Mouse (Mus musculus): ENCODE results near the gene Hnrnpu. TPM values are rescaled to one million over a fixed set of nuclear protein-coding genes. Genes with fewer than 3 reads are reported as not detected.
A peak's percentile ranks its signal among the peaks of the same experiment; 100 is the strongest.

Hnrnpu gene
- polyA plus RNA-seq, 1 experiment from 2014 or later = 313 TPM

GRCm38 (mm10) chr1:178319295-178320037 lies 18.1 kb downstream of the Hnrnpu start:
- ATAC-seq (ENCODE audit: low FRiP score) = peak; percentile 7; the same call in 1 of the 2 replicates
- Histone ChIP-seq H3K27ac (peak overlapping the region; percentile 100), H3K4me3 (replicated peaks; ENCODE audit: low read length) (peak overlapping the region; percentile 70), H3K4me1 (replicated peaks; ENCODE audit: control insufficient read depth, insufficient read depth, low read length) (peaks cover 34% of the 10 kb centered on the region), H3K9ac (peak overlapping the region; percentile 82), H3K36me3 (replicated peaks; ENCODE audit: control insufficient read depth, insufficient read depth) (peaks cover 36% of the 10 kb centered on the region), H3K4me2 (replicated peaks) (peak overlapping the region; percentile 97), H3K9me3 (ENCODE audit: control insufficient read depth, low read length) (no peaks in the 10 kb centered on the region), H3K27me3 (ENCODE audit: control insufficient read depth, insufficient read depth, low read length) (no peaks in the 10 kb centered on the region)
- DNase-seq (ENCODE audit: low spot score) = peak; percentile 56
- under 1% methylated on average over 12 of the region's 12 CpGs for WGBS

- ATAC-seq (ENCODE audit: low FRiP score) = peak; percentile 95
- H3K9ac ChIP-seq = peak within 1 kb of the TSS; percentile 82
These were observed 19.0 kb downstream of the Hnrnpu start, which contains the start of gene Cox20 for GRCm38 (mm10) chr1:178318389-178319184. Gene Cox20, plus strand, starts transcription at chr1:178319130.

GRCm38 (mm10) chr1:178318002-178318388 lies 19.6 kb downstream of the Hnrnpu start:
- WGBS = under 1% methylated on average over 17 of the region's 17 CpGs
- peak; percentile 84 for DNase-seq (ENCODE audit: low spot score)
- no peaks in the 10 kb centered on the region for H3K9me3 ChIP-seq (ENCODE audit: control insufficient read depth, low read length)
- peak; percentile 73 for ATAC-seq (ENCODE audit: low FRiP score)
- peak overlapping the region; percentile 97 for H3K4me2 ChIP-seq (replicated peaks)
- H3K36me3 ChIP-seq (replicated peaks; ENCODE audit: control insufficient read depth, insufficient read depth) = peaks cover 24% of the 10 kb centered on the region
- H3K4me3 ChIP-seq (replicated peaks; ENCODE audit: low read length) = peak overlapping the region; percentile 70
- peak overlapping the region; percentile 82 for H3K9ac ChIP-seq
- peak overlapping the region; percentile 100 for H3K27ac ChIP-seq
- peaks cover 34% of the 10 kb centered on the region for H3K4me1 ChIP-seq (replicated peaks; ENCODE audit: control insufficient read depth, insufficient read depth, low read length)
- no peaks in the 10 kb centered on the region for H3K27me3 ChIP-seq (ENCODE audit: control insufficient read depth, insufficient read depth, low read length)

More at GRCm38 (mm10) chr1:178318389-178319184, 19.0 kb downstream of the Hnrnpu start, which contains the start of gene Cox20:
- peak within 1 kb of the TSS; percentile 97 for H3K4me2 ChIP-seq (replicated peaks)
- peaks cover 30% of the 10 kb centered on the region for H3K36me3 ChIP-seq (replicated peaks; ENCODE audit: control insufficient read depth, insufficient read depth)
- WGBS = under 1% methylated on average over 83 of the region's 83 CpGs
- H3K4me1 ChIP-seq (replicated peaks; ENCODE audit: control insufficient read depth, insufficient read depth, low read length) = peaks cover 34% of the 10 kb centered on the region
- no peaks in the 10 kb centered on the region for H3K27me3 ChIP-seq (ENCODE audit: control insufficient read depth, insufficient read depth, low read length)
- H3K9me3 ChIP-seq (ENCODE audit: control insufficient read depth, low read length) = no peaks in the 10 kb centered on the region
- peak; percentile 96 for DNase-seq (ENCODE audit: low spot score)
- H3K4me3 ChIP-seq (replicated peaks; ENCODE audit: low read length) = peak within 1 kb of the TSS; percentile 70
- H3K27ac ChIP-seq = peak within 1 kb of the TSS; percentile 100

- Histone ChIP-seq H3K4me1 (replicated peaks; ENCODE audit: control insufficient read depth, insufficient read depth, low read length) (peaks cover 34% of the 10 kb centered on the region), H3K4me3 (replicated peaks; ENCODE audit: low read length) (peak overlapping the region; percentile 70)
- peak; percentile 61 for DNase-seq (ENCODE audit: low spot score)
These were observed 20.2 kb downstream of the Hnrnpu start for GRCm38 (mm10) chr1:178317275-178318001.

GRCm38 (mm10) chr1:178314236-178314635 lies 23.4 kb downstream of the Hnrnpu start:
- Histone ChIP-seq H3K4me1 (replicated peaks; ENCODE audit: control insufficient read depth, insufficient read depth, low read length) (peaks cover 11% of the 10 kb centered on the region), H3K9ac (no peak overlapping the region), H3K27ac (no peak overlapping the region), H3K36me3 (replicated peaks; ENCODE audit: control insufficient read depth, insufficient read depth) (no peaks in the 10 kb centered on the region), H3K4me3 (replicated peaks; ENCODE audit: low read length) (no peak overlapping the region), H3K9me3 (ENCODE audit: control insufficient read depth, low read length) (no peaks in the 10 kb centered on the region), H3K27me3 (ENCODE audit: control insufficient read depth, insufficient read depth, low read length) (no peaks in the 10 kb centered on the region), H3K4me2 (replicated peaks) (no peak overlapping the region)
- WGBS = 92% methylated on average over 2 of the region's 2 CpGs
- DNase-seq (ENCODE audit: low spot score) (no peak), ATAC-seq (ENCODE audit: low FRiP score) (no peak)

More at GRCm38 (mm10) chr1:178317275-178318001, 20.2 kb downstream of the Hnrnpu start:
- no peak for ATAC-seq (ENCODE audit: low FRiP score)
- 43% methylated on average over 10 of the region's 10 CpGs for WGBS
- Histone ChIP-seq H3K27ac (peak overlapping the region; percentile 100), H3K36me3 (replicated peaks; ENCODE audit: control insufficient read depth, insufficient read depth) (peaks cover 18% of the 10 kb centered on the region), H3K9me3 (ENCODE audit: control insufficient read depth, low read length) (no peaks in the 10 kb centered on the region), H3K4me2 (replicated peaks) (peak overlapping the region; percentile 97), H3K27me3 (ENCODE audit: control insufficient read depth, insufficient read depth, low read length) (no peaks in the 10 kb centered on the region), H3K9ac (peak overlapping the region; percentile 82)

GRCm38 (mm10) chr1:178313039-178313597 lies 24.5 kb downstream of the Hnrnpu start:
- no peaks in the 10 kb centered on the region for H3K36me3 ChIP-seq (replicated peaks; ENCODE audit: control insufficient read depth, insufficient read depth)
- no peak overlapping the region for H3K4me2 ChIP-seq (replicated peaks)
- no peak for DNase-seq (ENCODE audit: low spot score)
- H3K9me3 ChIP-seq (ENCODE audit: control insufficient read depth, low read length) = no peaks in the 10 kb centered on the region
- no peaks in the 10 kb centered on the region for H3K27me3 ChIP-seq (ENCODE audit: control insufficient read depth, insufficient read depth, low read length)
- ATAC-seq (ENCODE audit: low FRiP score) = no peak
- H3K4me1 ChIP-seq (replicated peaks; ENCODE audit: control insufficient read depth, insufficient read depth, low read length) = peaks cover 11% of the 10 kb centered on the region
- H3K27ac ChIP-seq = no peak overlapping the region
- no peak overlapping the region for H3K9ac ChIP-seq
- no peak overlapping the region for H3K4me3 ChIP-seq (replicated peaks; ENCODE audit: low read length)
- WGBS = 94% methylated on average over 1 of the region's 1 CpGs

GRCm38 (mm10) chr1:178310128-178310527 lies 27.5 kb downstream of the Hnrnpu start:
- H3K9ac ChIP-seq = no peak overlapping the region
- no peaks in the 10 kb centered on the region for H3K27me3 ChIP-seq (ENCODE audit: control insufficient read depth, insufficient read depth, low read length)
- WGBS = 79% methylated on average over 1 of the region's 1 CpGs
- H3K36me3 ChIP-seq (replicated peaks; ENCODE audit: control insufficient read depth, insufficient read depth) = no peaks in the 10 kb centered on the region
- no peaks in the 10 kb centered on the region for H3K9me3 ChIP-seq (ENCODE audit: control insufficient read depth, low read length)
- H3K27ac ChIP-seq = no peak overlapping the region
- no peak overlapping the region for H3K4me2 ChIP-seq (replicated peaks)
- H3K4me3 ChIP-seq (replicated peaks; ENCODE audit: low read length) = no peak overlapping the region
- no peak for DNase-seq (ENCODE audit: low spot score)
- ATAC-seq (ENCODE audit: low FRiP score) = no peak
- no peaks in the 10 kb centered on the region for H3K4me1 ChIP-seq (replicated peaks; ENCODE audit: control insufficient read depth, insufficient read depth, low read length)

GRCm38 (mm10) chr1:178309487-178309886 lies 28.1 kb downstream of the Hnrnpu start:
- WGBS = 83% methylated on average over 2 of the region's 2 CpGs
- no peak for DNase-seq (ENCODE audit: low spot score)

More at GRCm38 (mm10) chr1:178309487-178309886, 28.1 kb downstream of the Hnrnpu start:
- H3K9ac ChIP-seq = no peak overlapping the region
- ATAC-seq (ENCODE audit: low FRiP score) = no peak
- no peak overlapping the region for H3K4me3 ChIP-seq (replicated peaks; ENCODE audit: low read length)
- H3K27me3 ChIP-seq (ENCODE audit: control insufficient read depth, insufficient read depth, low read length) = no peaks in the 10 kb centered on the region
- H3K36me3 ChIP-seq (replicated peaks; ENCODE audit: control insufficient read depth, insufficient read depth) = no peaks in the 10 kb centered on the region
- H3K4me1 ChIP-seq (replicated peaks; ENCODE audit: control insufficient read depth, insufficient read depth, low read length) = no peaks in the 10 kb centered on the region
- H3K9me3 ChIP-seq (ENCODE audit: control insufficient read depth, low read length) = no peaks in the 10 kb centered on the region
- H3K4me2 ChIP-seq (replicated peaks) = no peak overlapping the region
- no peak overlapping the region for H3K27ac ChIP-seq
